Comparison of ENCODE assay signal across 20 mouse cellular contexts in genomic region chr13:98069646-98070045, GRCm38 (mm10).
DNase-seq lines count a peak whose midpoint lies in the region; ATAC-seq and TF ChIP-seq lines count a peak whose summit lies in the region.
"Had no signal": no experiment of that assay in that cellular context is flagged by ENCODE, and none has a peak within 500 bp of the region (broad histone marks: within the 10 kb centered on the region; RNA-seq: fewer than 3 reads in every experiment).

No protein-coding gene starts in this region.

- H3K36me3 ChIP-seq in forebrain, postnatal 0 days (ENCODE audit: insufficient read depth) = no peaks in the 10 kb centered on the region
- H3K36me3 ChIP-seq: embryonic facial prominence, embryonic 10.5 days; embryonic facial prominence, embryonic 12.5 days; forebrain, embryonic 15.5 days had no signal

- no peaks in the 10 kb centered on the region for H3K9me3 ChIP-seq in forebrain, postnatal 0 days (ENCODE audit: low read length)
- H3K9me3 ChIP-seq: embryonic facial prominence, embryonic 10.5 days; embryonic facial prominence, embryonic 12.5 days; forebrain, embryonic 13.5 days; forebrain, embryonic 15.5 days had no signal

- H3K27me3 ChIP-seq in forebrain, postnatal 0 days (ENCODE audit: insufficient read depth, low read length) = no peaks in the 10 kb centered on the region
- H3K27me3 ChIP-seq: embryonic facial prominence, embryonic 12.5 days; forebrain, embryonic 13.5 days; forebrain, embryonic 15.5 days had no signal

- H3K4me3 ChIP-seq in layer of hippocampus, adult 2 months = no peak overlapping the region
- no peak overlapping the region for H3K4me3 ChIP-seq in forebrain, postnatal 0 days (ENCODE audit: low read depth, low read length)
- H3K4me3 ChIP-seq: embryonic facial prominence, embryonic 10.5 days; embryonic facial prominence, embryonic 12.5 days; forebrain, embryonic 13.5 days; forebrain, embryonic 15.5 days had no signal

- no peak for ATAC-seq in forebrain, postnatal 0 days
- ATAC-seq: forebrain, embryonic 13.5 days; forebrain, embryonic 15.5 days had no signal

- H3K9ac ChIP-seq in forebrain, postnatal 0 days = no peak overlapping the region
- H3K9ac ChIP-seq: embryonic facial prominence, embryonic 12.5 days; forebrain, embryonic 13.5 days; forebrain, embryonic 15.5 days had no signal

- DNase-seq in layer of hippocampus, adult 11-12 months (ENCODE audit: low spot score) = peak; percentile 53
- DNase-seq in layer of hippocampus, postnatal 10 days (ENCODE audit: low spot score in 2 of 2) = no peak
- DNase-seq in layer of hippocampus, adult 2 months (ENCODE audit: low spot score in 2 of 2) = peak; percentile 53 to 67
- peak; percentile 37 to 39 for DNase-seq in layer of hippocampus, adult 8-10 months (ENCODE audit: low spot score in 2 of 2)
- peak; percentile 66 for DNase-seq in layer of hippocampus, adult 9-11 months
- no peak for DNase-seq in gastrocnemius, adult 8-10 months (ENCODE audit: low spot score in 2 of 2)
- DNase-seq in adrenal gland, adult 8-10 months = no peak
- no peak for DNase-seq in forebrain, postnatal 0 days
- DNase-seq: adrenal gland, adult 2 months; adrenal gland, postnatal 14 days; adrenal gland, postnatal 36 days; cerebellum, adult 11-12 months; cerebellum, adult 2 months; cerebellum, adult 9-10 months; cerebellum, postnatal 10 days; cerebellum, postnatal 25 days had no signal

- TF ChIP-seq CTCF in layer of hippocampus, adult 2 months (conservative IDR thresholded peaks at IDR 0.05) = 0 out of 2 replicates have a peak, but pooled peaks have one; percentile 6
- no peak for TF ChIP-seq CTCF in forebrain, postnatal 0 days (IDR thresholded peaks at IDR 0.05; ENCODE audit: low read depth)

- H3K4me2 ChIP-seq in forebrain, postnatal 0 days (ENCODE audit: low read depth) = no peak overlapping the region
- H3K4me2 ChIP-seq: embryonic facial prominence, embryonic 12.5 days; forebrain, embryonic 13.5 days; forebrain, embryonic 15.5 days had no signal

- peak overlapping the region; percentile 80 for H3K27ac ChIP-seq in layer of hippocampus, adult 2 months
- no peak overlapping the region for H3K27ac ChIP-seq in forebrain, postnatal 0 days (ENCODE audit: low read depth, low read length)
- H3K27ac ChIP-seq: embryonic facial prominence, embryonic 10.5 days; embryonic facial prominence, embryonic 12.5 days; forebrain, embryonic 13.5 days; forebrain, embryonic 15.5 days had no signal

- no peaks in the 10 kb centered on the region for H3K4me1 ChIP-seq in forebrain, postnatal 0 days (ENCODE audit: insufficient read depth)
- H3K4me1 ChIP-seq: embryonic facial prominence, embryonic 12.5 days; forebrain, embryonic 13.5 days; forebrain, embryonic 15.5 days had no signal

- 94% methylated on average over 6 of the region's 6 CpGs for WGBS in forebrain, postnatal 0 days

Comparison
In these comparisons a context has a peak if more than half of its experiments do, and no peak if none do; other contexts are left out.
1. DNase-seq: peak in layer of hippocampus, adult 11-12 months (single experiment), layer of hippocampus, adult 2 months (2 of 2), layer of hippocampus, adult 8-10 months (2 of 2) and layer of hippocampus, adult 9-11 months (single experiment); none in layer of hippocampus, postnatal 10 days (0 of 2), gastrocnemius, adult 8-10 months (0 of 2), adrenal gland, adult 8-10 months (single experiment) and forebrain, postnatal 0 days (single experiment).